Mouse (Mus musculus): ENCODE measurements around the gene Iqsec1. TPM values are rescaled to one million over a fixed set of nuclear protein-coding genes. Genes with fewer than 3 reads are reported as not detected.
A peak's percentile ranks its signal among the peaks of the same experiment; 100 is the strongest.
"Not testable (repeated sequence)": the region's sequence is repeated elsewhere in the genome, so short reads cannot be mapped to it uniquely, and the experiment has no call there.

Gene Iqsec1
- polyA plus RNA-seq, 1 experiment: 90.9 TPM

DNA sequence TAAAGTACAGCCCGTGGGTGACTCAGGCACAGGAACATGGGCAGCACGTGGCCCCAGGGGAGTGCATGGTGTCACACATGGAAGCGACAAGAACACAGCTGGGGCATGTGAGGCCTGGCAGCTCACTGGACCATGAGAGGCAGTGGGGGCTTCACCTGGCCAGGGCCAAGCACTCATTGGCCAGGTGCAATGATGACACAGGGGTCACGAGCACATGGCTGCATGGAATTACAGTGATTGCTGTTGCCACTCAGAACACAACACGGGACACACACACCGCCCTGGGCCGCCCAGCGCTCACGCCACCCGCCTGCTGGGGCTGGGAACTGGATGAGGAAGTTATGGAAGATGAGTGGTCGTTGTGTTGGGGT, 327.5 kb downstream of the Iqsec1 start:
- peaks cover 61% of the 10 kb centered on the region for H3K36me3 ChIP-seq (replicated peaks; ENCODE audit: low read length)
- peaks cover 47% of the 10 kb centered on the region for H3K4me1 ChIP-seq
- no peaks in the 10 kb centered on the region for H3K9me3 ChIP-seq
- no peak for TF ChIP-seq FLI1 (IDR thresholded peaks at IDR 0.05; ENCODE audit: low read length)
- no peak for TF ChIP-seq GATA1 (IDR thresholded peaks at IDR 0.05; ENCODE audit: borderline replicate concordance, low read length)
- H3K27me3 ChIP-seq (replicated peaks): no peaks in the 10 kb centered on the region
- peak overlapping the region; percentile 14 for H3K4me3 ChIP-seq (replicated peaks)

DNA sequence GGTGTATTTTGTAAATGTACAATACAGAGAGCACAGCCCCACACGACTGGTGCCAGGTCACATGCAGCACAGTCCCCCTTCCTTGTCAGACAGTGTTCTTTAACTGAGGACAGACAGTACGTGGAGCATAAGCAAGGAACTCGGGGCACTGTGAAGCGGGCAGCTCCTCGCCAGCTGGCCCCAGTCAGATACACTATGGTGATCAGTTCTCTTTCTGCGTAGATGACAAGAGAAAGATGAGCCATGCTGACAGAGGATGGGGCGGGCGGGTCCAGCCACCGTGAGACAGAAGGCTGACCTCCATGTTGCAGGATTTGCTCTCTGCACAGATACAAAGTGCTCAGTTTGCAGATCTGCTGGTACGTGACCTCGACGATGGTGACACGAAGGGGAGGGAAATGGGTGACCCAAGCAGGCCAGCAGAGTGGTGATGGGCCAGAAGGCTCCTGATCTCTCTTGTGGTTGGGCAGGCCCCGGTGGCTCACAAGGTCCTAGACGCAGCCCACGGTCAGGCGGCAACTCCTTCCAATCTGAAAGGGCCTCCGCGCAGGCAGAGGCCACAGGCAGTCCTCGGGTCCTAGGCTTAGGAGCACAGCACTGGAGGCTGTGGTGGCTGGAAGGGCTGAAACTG, 328.0 kb downstream of the Iqsec1 start:
- H3K9me3 ChIP-seq: no peaks in the 10 kb centered on the region
- peaks cover 56% of the 10 kb centered on the region for H3K36me3 ChIP-seq (replicated peaks; ENCODE audit: low read length)
- no peaks in the 10 kb centered on the region for H3K27me3 ChIP-seq (replicated peaks)
- H3K4me3 ChIP-seq (replicated peaks): no peak overlapping the region
- H3K4me1 ChIP-seq: peaks cover 47% of the 10 kb centered on the region
- TF ChIP-seq FLI1 (IDR thresholded peaks at IDR 0.05; ENCODE audit: low read length): no peak
- TF ChIP-seq GATA1 (IDR thresholded peaks at IDR 0.05; ENCODE audit: borderline replicate concordance, low read length): no peak

DNA sequence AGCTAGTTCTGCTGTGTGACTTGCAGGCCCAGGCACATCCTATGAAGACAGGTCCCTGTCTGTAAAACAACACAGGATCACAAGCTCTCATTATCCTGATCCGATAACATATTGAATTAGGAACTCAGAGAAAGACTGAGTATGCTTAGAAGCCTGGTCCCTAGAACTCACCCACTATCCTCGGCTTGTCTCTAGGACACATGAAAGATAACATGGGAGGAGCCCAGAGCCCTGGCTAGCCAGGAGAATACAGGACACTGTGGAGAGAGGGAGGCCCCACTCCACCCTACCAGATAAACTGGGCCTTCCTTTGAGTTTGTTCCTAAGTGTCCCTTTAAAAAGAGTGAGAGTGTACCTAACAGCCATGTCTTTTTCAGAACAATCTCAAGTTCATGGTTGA, 328.6 kb downstream of the Iqsec1 start:
- Histone ChIP-seq H3K27me3 (replicated peaks) (no peaks in the 10 kb centered on the region), H3K36me3 (replicated peaks; ENCODE audit: low read length) (peaks cover 50% of the 10 kb centered on the region), H3K9me3 (no peaks in the 10 kb centered on the region), H3K4me1 (peaks cover 47% of the 10 kb centered on the region), H3K4me3 (replicated peaks) (no peak overlapping the region)
- TF ChIP-seq FLI1 (IDR thresholded peaks at IDR 0.05; ENCODE audit: low read length) (no peak), GATA1 (IDR thresholded peaks at IDR 0.05; ENCODE audit: borderline replicate concordance, low read length) (no peak)

DNA sequence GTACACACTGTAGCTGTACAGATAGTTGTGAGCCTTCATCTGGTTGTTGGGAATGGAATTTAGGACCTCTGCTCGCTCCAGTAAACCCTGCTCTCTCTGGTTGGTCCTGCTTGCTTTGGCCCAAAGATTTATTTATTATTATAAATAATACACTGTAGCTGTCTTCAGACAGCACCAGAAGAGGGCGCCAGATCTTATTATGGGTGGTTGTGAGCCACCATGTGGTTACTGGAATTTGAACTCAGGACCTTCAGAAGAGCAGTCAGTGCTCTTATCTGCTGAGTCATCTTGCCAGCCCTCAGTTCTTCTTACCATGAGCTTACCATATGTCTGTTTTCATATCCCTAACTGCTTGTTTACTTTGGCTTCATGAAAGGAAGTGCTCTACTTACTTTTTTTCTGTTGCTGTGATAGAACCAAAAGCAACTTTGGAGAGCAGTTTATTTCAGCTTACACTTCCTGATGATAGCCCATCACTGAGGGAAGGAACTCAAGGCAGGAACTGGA, 332.1 kb downstream of the Iqsec1 start:
- Histone ChIP-seq H3K4me1 (peaks cover 52% of the 10 kb centered on the region), H3K36me3 (replicated peaks; ENCODE audit: low read length) (peaks cover 16% of the 10 kb centered on the region), H3K9me3 (peaks cover 14% of the 10 kb centered on the region)
- not testable (repeated sequence) for H3K27me3 ChIP-seq (replicated peaks); H3K4me3 ChIP-seq (replicated peaks)

DNA sequence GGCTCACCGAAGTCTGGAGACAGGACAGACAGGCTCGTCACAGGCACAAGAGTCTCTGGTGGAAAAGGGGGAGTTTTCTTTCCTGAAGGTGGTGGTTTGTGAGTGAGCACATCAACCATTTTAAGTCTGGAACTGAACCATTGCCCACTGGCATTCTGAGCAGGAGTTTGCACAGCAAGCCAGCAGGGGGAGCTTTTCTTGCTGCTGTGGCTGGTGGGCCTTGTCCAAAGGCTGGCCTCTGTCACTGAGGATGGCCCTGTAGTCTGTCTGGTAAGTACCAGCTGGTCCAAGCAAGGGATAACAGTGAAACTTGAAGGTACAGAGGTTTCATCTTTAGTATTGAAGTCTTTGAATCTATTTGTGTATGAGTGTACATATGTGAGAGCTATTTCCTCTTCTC, 334.7 kb downstream of the Iqsec1 start:
- Histone ChIP-seq H3K4me1 (peaks cover 26% of the 10 kb centered on the region), H3K27me3 (replicated peaks) (peaks cover 8% of the 10 kb centered on the region), H3K9me3 (peaks cover 14% of the 10 kb centered on the region), H3K4me3 (replicated peaks) (no peak overlapping the region), H3K36me3 (replicated peaks; ENCODE audit: low read length) (no peaks in the 10 kb centered on the region)
- TF ChIP-seq GATA1 (IDR thresholded peaks at IDR 0.05; ENCODE audit: borderline replicate concordance, low read length): no peak
- no peak for TF ChIP-seq FLI1 (IDR thresholded peaks at IDR 0.05; ENCODE audit: low read length)

DNA sequence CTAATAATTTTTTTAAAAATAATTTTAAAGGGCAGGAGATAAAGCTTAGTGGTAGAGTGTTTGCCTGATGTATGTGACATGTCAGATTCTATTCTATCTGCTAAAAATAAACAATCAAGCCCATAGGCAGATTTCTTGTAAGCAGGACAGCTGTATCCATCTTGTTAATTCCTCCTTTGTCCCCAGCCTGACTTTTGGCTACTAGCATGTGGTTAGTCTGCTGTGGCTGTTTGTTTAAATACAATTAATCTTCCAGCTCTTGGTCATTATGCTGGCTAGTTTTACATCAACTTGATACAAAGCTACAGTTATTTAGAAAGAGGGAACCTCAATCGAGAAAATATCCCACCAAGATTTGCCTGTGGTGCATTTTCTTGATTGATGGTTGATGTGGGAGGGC, 337.9 kb downstream of the Iqsec1 start:
- TF ChIP-seq FLI1 (IDR thresholded peaks at IDR 0.05; ENCODE audit: low read length): no peak
- no peak for TF ChIP-seq GATA1 (IDR thresholded peaks at IDR 0.05; ENCODE audit: borderline replicate concordance, low read length)
- peaks cover 22% of the 10 kb centered on the region for H3K9me3 ChIP-seq
- H3K4me1 ChIP-seq: peaks cover 17% of the 10 kb centered on the region
- H3K27me3 ChIP-seq (replicated peaks): peaks cover 10% of the 10 kb centered on the region
- H3K36me3 ChIP-seq (replicated peaks; ENCODE audit: low read length): peaks cover 12% of the 10 kb centered on the region
- no peak overlapping the region for H3K4me3 ChIP-seq (replicated peaks)

DNA sequence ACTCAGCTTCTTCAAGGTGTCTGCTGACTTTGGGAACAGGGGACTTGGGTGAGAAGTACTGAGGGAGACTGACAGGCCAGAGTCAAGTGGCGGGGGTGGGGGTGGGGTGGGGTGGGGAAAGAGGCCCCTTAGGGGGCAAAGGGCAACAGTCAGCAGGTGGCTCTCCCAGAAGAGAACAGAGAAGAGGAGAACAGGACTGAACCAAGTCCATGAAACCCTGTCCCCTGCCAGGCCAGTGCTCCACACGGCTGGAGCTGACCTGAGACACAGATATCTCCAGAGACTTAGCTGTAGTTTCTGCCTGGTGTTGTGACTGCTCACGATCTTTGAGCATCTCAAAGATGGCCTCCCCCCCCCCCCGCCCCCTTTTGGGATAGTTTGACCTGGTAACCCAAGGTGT, 339.2 kb downstream of the Iqsec1 start:
- peaks cover 18% of the 10 kb centered on the region for H3K4me1 ChIP-seq
- H3K36me3 ChIP-seq (replicated peaks; ENCODE audit: low read length): peaks cover 25% of the 10 kb centered on the region
- H3K27me3 ChIP-seq (replicated peaks): peaks cover 10% of the 10 kb centered on the region
- TF ChIP-seq GATA1 (IDR thresholded peaks at IDR 0.05; ENCODE audit: borderline replicate concordance, low read length) (no peak), FLI1 (IDR thresholded peaks at IDR 0.05; ENCODE audit: low read length) (no peak)
- H3K9me3 ChIP-seq: peaks cover 22% of the 10 kb centered on the region
- no peak overlapping the region for H3K4me3 ChIP-seq (replicated peaks)

DNA sequence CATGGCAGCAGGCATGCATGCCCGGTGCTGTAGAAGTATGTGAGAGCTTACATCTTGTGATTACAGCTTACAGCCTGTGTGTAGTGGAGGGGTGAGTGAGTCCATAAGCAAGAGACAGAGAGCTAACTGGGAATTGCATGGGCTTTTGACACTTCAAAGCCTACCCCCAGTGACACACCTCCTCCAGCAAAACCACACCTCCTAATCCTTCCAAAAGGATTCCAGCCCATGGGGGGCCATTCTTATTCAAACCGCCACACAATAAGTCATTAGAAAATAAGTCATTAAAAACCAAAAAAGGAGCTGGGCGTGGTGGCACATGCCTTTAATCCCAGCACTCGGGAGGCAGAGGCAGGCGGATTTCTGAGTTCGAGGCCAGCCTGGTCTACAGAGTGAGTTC, 340.1 kb downstream of the Iqsec1 start:
- H3K36me3 ChIP-seq (replicated peaks; ENCODE audit: low read length): peaks cover 34% of the 10 kb centered on the region
- peaks cover 18% of the 10 kb centered on the region for H3K4me1 ChIP-seq
- no peak for TF ChIP-seq GATA1 (IDR thresholded peaks at IDR 0.05; ENCODE audit: borderline replicate concordance, low read length)
- TF ChIP-seq FLI1 (IDR thresholded peaks at IDR 0.05; ENCODE audit: low read length): no peak
- no peak overlapping the region for H3K4me3 ChIP-seq (replicated peaks)
- H3K27me3 ChIP-seq (replicated peaks): peaks cover 12% of the 10 kb centered on the region
- H3K9me3 ChIP-seq: peaks cover 22% of the 10 kb centered on the region

DNA sequence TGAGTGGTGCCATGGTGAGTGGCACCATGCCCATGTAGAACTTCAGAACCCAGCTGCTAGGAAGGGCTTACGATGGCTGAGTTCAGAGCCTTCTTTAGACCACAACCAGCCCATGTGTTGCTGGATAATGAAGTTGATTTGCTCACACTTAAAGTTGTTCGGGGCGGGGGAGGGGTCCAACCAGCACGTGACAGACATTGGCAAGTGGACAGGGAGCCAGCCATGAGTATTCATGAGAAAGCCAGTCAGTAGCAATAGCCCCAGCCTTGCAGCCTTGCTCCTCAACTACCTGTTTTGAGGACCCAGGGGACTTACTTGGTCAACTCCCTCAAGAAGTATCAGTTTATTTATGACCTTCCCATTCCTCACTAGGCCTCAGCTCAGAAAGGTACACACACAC, 343.5 kb downstream of the Iqsec1 start:
- peaks cover 67% of the 10 kb centered on the region for H3K36me3 ChIP-seq (replicated peaks; ENCODE audit: low read length)
- TF ChIP-seq GATA1 (IDR thresholded peaks at IDR 0.05; ENCODE audit: borderline replicate concordance, low read length) (no peak), FLI1 (IDR thresholded peaks at IDR 0.05; ENCODE audit: low read length) (no peak)
- H3K4me3 ChIP-seq (replicated peaks): no peak overlapping the region
- H3K27me3 ChIP-seq (replicated peaks): peaks cover 8% of the 10 kb centered on the region
- H3K4me1 ChIP-seq: peaks cover 23% of the 10 kb centered on the region
- H3K9me3 ChIP-seq: peaks cover 12% of the 10 kb centered on the region

DNA sequence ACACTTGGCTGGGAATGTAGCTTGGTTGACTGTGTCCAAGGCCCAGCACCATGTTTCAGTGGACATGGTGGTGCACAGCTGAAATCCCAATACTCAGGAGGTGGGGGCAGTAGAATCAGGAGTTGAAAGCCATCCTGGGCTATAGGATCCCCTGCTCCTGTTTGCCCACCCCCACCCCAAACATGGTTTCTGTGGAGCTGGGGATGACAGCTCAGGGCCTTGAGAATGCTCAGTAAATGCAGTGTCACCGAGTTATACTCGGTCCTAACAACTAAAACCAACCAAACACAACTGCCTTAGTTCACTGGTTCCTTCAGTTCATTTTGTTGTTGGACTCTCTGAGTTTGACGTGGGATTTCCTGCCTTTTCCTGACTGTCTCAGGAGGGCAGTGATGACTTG, 345.4 kb downstream of the Iqsec1 start:
- H3K27me3 ChIP-seq (replicated peaks): peaks cover 2% of the 10 kb centered on the region
- H3K9me3 ChIP-seq: peaks cover 19% of the 10 kb centered on the region
- H3K4me3 ChIP-seq (replicated peaks): no peak overlapping the region
- H3K4me1 ChIP-seq: peaks cover 23% of the 10 kb centered on the region
- peaks cover 86% of the 10 kb centered on the region for H3K36me3 ChIP-seq (replicated peaks; ENCODE audit: low read length)
- TF ChIP-seq GATA1 (IDR thresholded peaks at IDR 0.05; ENCODE audit: borderline replicate concordance, low read length) (no peak), FLI1 (IDR thresholded peaks at IDR 0.05; ENCODE audit: low read length) (no peak)

DNA sequence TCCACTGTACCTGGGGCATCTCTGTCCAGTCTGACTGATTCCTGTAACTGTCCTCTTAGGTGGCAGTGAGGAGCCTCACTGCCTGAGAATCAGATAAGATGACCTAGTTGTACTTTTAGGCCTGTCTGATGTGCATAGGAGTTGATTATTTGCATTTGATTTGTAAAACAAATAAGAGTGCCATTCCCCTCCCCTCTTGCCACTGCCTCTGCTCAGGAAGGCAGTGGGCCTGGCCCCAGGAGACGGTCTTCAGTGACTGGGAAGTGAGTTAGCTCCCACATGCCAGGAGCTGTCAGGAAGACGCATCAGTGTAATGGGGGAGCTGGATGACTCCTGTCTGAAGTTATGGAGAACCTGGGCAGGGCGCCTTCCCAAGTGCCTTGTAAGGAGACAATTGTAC, 352.9 kb downstream of the Iqsec1 start:
- Histone ChIP-seq H3K4me1 (peaks cover 8% of the 10 kb centered on the region; the same call in 1 of the 2 replicates), H3K9me3 (peaks cover 18% of the 10 kb centered on the region), H3K36me3 (replicated peaks; ENCODE audit: low read length) (peaks cover 95% of the 10 kb centered on the region), H3K27me3 (replicated peaks) (no peaks in the 10 kb centered on the region), H3K4me3 (replicated peaks) (no peak overlapping the region)
- TF ChIP-seq FLI1 (IDR thresholded peaks at IDR 0.05; ENCODE audit: low read length) (no peak), GATA1 (IDR thresholded peaks at IDR 0.05; ENCODE audit: borderline replicate concordance, low read length) (no peak)

Data from megakaryocyte, embryonic 14.5 days (primary cell).